Mouse (Mus musculus) right cerebral cortex, postnatal 4 days (tissue): ENCODE measurements around the gene Haao.
A peak's percentile ranks its signal among the peaks of the same experiment; 100 is the strongest.

Source experiments
- DNase-seq: peaks from one replicate; pipeline ENCODE4 v3.0.0-alpha.2; 2022

Gene Haao

GRCm38 (mm10) chr17:83830616-83831292, 17.0 kb downstream of the Haao start:
- DNase-seq: no peak

GRCm38 (mm10) chr17:83829356-83829755, 18.4 kb downstream of the Haao start:
- no peak for DNase-seq

GRCm38 (mm10) chr17:83823835-83824234, 23.9 kb downstream of the Haao start:
- no peak for DNase-seq

- no peak for DNase-seq
Measured at GRCm38 (mm10) chr17:83821876-83822275, 25.9 kb downstream of the Haao start.

DNA sequence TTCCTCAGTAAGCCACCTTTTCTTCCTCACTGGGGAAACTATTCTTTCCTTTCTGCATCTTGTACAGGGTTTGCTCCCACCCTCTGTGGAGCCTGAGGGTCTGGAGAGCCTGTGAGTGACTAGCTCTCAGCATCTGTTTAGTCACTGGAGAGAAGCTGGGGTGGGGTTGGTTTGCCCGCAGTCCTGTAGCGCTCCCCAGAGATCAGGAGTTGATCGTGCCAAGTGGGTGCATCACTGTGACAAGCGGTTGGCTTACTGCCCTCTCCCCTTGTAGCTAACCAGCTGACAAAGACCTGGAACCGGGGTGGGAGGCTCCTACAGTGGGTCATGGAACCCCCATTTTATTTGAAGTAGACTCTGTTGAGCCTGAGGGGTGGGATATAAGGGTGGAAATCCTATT, 27.1 kb downstream of the Haao start:
- DNase-seq: no peak

- DNase-seq: no peak
Measured at GRCm38 (mm10) chr17:83819503-83819902, 28.3 kb downstream of the Haao start.

DNA sequence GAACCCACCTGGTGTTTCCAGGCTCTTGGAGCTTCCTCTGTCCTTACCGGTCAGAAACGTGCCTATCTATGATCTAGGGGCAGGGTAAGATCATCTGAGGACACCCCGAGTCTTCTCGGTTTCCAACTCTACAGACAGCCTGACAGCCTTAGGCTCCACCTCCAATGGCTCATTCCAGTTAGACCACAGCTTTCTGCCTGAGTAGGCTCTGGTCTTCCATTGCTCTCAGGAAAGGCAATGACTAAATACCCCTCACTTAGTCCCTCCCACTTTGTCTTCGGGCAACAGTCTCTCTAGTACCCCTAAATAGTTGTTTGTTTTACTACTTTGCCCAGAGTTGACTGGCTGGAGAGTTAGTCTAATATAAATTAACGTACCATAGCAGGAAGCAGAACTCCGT, 30.8 kb downstream of the Haao start:
- DNase-seq: no peak

GRCm38 (mm10) chr17:83813050-83813449, 34.7 kb downstream of the Haao start:
- no peak for DNase-seq

- no peak for DNase-seq
Measured at GRCm38 (mm10) chr17:83812200-83812944, 35.4 kb downstream of the Haao start.

GRCm38 (mm10) chr17:83810285-83810684, 37.5 kb downstream of the Haao start:
- no peak for DNase-seq

DNA sequence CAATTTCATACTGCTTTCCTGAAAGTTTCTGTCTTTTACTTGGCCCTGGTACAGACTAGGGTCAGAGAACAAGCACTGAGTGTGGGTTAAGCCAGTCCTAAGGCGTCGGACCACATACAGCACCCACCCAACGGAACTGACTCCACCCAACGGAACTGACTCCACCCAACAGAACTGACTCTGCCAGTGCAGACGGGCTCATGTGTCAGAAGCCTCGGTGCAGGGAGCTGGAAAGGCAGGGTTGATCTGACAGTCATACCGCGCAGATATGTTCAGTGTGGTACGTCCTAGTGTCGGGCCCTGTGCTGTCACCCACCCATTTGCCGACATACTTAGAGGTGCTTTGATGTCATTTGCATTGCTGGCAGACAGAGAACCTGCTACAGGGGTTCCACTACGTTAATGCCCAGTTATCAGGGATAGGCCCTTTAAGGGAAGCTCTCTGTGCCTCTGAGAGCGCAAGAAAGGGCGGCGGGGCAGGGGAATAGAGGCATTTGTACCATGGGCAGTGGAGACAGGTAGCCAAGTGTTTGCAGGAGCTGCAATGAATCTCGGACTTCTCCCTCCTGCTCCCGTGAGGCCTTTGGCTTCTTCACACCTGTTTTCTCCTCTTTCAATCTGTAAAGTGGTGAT, 38.5 kb downstream of the Haao start:
- DNase-seq: no peak

GRCm38 (mm10) chr17:83808476-83809098, 39.2 kb downstream of the Haao start:
- no peak for DNase-seq

GRCm38 (mm10) chr17:83807778-83808398, 39.9 kb downstream of the Haao start:
- peak; percentile 60 for DNase-seq

- no peak for DNase-seq
Measured at GRCm38 (mm10) chr17:83807345-83807744, 40.4 kb downstream of the Haao start.

DNA sequence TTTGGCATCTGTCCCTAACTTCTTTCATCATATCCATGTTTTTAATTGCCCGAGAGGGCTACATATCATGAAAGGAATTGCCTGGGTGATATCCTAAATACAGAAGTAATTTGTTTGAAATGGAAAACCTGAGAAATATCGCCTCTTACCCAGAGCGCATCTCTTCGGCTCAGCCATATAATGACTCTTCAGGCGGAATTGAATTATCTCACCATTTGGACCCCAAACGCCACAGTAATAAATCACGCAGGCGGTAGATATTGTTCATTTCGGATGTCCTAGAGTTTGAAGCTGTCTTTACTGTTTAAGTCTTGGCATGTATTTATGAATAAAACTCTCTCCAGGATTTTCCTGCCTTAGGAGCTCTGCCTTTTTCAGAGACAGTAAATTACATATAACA, 42.7 kb downstream of the Haao start:
- DNase-seq: no peak

GRCm38 (mm10) chr17:83803987-83804386, 43.8 kb downstream of the Haao start:
- DNase-seq: no peak

- no peak for DNase-seq
Measured at GRCm38 (mm10) chr17:83799506-83800050, 48.2 kb downstream of the Haao start.

- DNase-seq: no peak
Measured at GRCm38 (mm10) chr17:83795121-83795520, 52.6 kb downstream of the Haao start.

DNA sequence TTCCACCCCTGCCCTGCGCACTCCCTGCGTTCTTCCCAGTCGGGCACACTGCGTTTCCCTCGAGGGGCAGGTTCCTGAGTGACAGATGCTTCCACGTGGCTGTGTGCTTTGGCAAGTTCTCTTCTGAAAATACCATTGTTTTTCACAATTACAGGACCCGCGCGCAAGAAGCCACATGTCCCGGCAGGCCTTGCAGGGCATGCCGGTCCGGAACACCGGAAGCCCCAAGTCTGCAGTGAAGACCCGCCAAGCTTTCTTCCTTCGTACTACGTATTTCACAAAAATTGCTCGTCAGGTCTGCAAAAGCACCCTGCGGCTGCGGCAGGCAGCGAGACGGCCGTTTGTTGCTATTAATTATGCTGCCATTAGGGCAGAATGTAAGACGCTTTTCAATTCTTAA, 55.4 kb downstream of the Haao start:
- DNase-seq: no peak

DNA sequence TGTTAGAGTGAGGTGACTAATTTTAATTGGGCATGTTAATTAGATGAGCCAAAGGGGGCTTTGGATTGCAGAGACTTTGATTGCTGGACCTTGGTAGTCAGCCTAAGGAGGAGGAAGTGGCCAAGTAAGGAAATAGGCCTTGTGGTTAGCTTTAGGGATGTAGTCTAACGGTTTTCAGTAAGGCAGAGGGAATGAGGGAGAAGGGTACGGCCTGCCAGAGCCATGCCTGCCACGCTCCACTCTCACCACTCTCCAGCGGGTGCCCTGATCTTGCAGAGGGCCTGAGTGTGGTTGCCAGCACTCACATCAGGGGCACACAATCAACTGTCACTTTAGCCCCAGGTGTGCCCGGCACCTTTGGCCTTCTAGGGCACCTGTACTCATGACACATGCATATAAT, 57.6 kb downstream of the Haao start:
- no peak for DNase-seq

- DNase-seq: no peak
Measured at GRCm38 (mm10) chr17:83786418-83786817, 61.3 kb downstream of the Haao start.

- DNase-seq: no peak
Measured at GRCm38 (mm10) chr17:83782740-83783139, 65.0 kb downstream of the Haao start.
